In genomic region chr2:91052752-91053151, GRCm38 (mm10) we compare ENCODE assay signal across 8 mouse cellular contexts. TPM values are rescaled to one million over a fixed set of nuclear protein-coding genes. Genes with fewer than 3 reads are reported as not detected.
A peak's percentile ranks its signal among the peaks of the same experiment; 100 is the strongest.
DNase-seq lines count a peak whose midpoint lies in the region; ATAC-seq and TF ChIP-seq lines count a peak whose summit lies in the region.
"Had no signal": no experiment of that assay in that cellular context is flagged by ENCODE, and none has a peak within 500 bp of the region (broad histone marks: within the 10 kb centered on the region; RNA-seq: fewer than 3 reads in every experiment).

No protein-coding gene starts in this region.

- no peak overlapping the region for H3K4me3 ChIP-seq in neural tube, embryonic 12.5 days
- H3K4me3 ChIP-seq in embryonic facial prominence, embryonic 14.5 days (ENCODE audit: low read depth, low read length), result peak overlapping the region; percentile 80
- H3K4me3 ChIP-seq in limb, embryonic 13.5 days, result peak overlapping the region; percentile 89; the same call in 1 of the 2 replicates
- no peak overlapping the region for H3K4me3 ChIP-seq in stomach, postnatal 0 days (ENCODE audit: low read depth, low read length)

- no peaks in the 10 kb centered on the region for H3K9me3 ChIP-seq in neural tube, embryonic 12.5 days
- no peaks in the 10 kb centered on the region for H3K9me3 ChIP-seq in embryonic facial prominence, embryonic 14.5 days (ENCODE audit: control insufficient read depth, low read length)
- H3K9me3 ChIP-seq in limb, embryonic 13.5 days, result no peaks in the 10 kb centered on the region
- no peaks in the 10 kb centered on the region for H3K9me3 ChIP-seq in stomach, postnatal 0 days (ENCODE audit: control insufficient read depth, low read length)

- H3K27ac ChIP-seq in neural tube, embryonic 12.5 days, result no peak overlapping the region
- no peak overlapping the region for H3K27ac ChIP-seq in embryonic facial prominence, embryonic 14.5 days (replicated peaks; ENCODE audit: low read depth, low read length)
- no peak overlapping the region for H3K27ac ChIP-seq in limb, embryonic 13.5 days
- H3K27ac ChIP-seq in stomach, postnatal 0 days (replicated peaks), result no peak overlapping the region

- no peak overlapping the region for H3K9ac ChIP-seq in neural tube, embryonic 12.5 days
- H3K9ac ChIP-seq in embryonic facial prominence, embryonic 14.5 days (ENCODE audit: low read depth, low read length), result no peak overlapping the region
- no peak overlapping the region for H3K9ac ChIP-seq in limb, embryonic 13.5 days
- no peak overlapping the region for H3K9ac ChIP-seq in stomach, postnatal 0 days (ENCODE audit: low read length)

- 74% methylated on average over 2 of the region's 2 CpGs for WGBS in neural tube, embryonic 12.5 days
- 58% methylated on average over 2 of the region's 2 CpGs for WGBS in embryonic facial prominence, embryonic 14.5 days
- WGBS in limb, embryonic 13.5 days, result 55% methylated on average over 2 of the region's 2 CpGs
- WGBS in stomach, postnatal 0 days, result 45% methylated on average over 2 of the region's 2 CpGs

- peaks cover 13% of the 10 kb centered on the region for H3K4me1 ChIP-seq in neural tube, embryonic 12.5 days
- peaks cover 6% of the 10 kb centered on the region; the same call in 1 of the 2 replicates for H3K4me1 ChIP-seq in embryonic facial prominence, embryonic 14.5 days (ENCODE audit: control insufficient read depth, insufficient read depth, low read length)
- H3K4me1 ChIP-seq in limb, embryonic 13.5 days, result peaks cover 11% of the 10 kb centered on the region
- 0 out of 2 replicates have a peak, but pooled peaks cover 5% of the 10 kb centered on the region for H3K4me1 ChIP-seq in stomach, postnatal 0 days (replicated peaks; ENCODE audit: control insufficient read depth, insufficient read depth)

- TF ChIP-seq CTCF in stomach, postnatal 0 days (IDR thresholded peaks at IDR 0.05; ENCODE audit: low read depth), result peak; percentile 47

- no peak for ATAC-seq in neural tube, embryonic 12.5 days (ENCODE audit: low FRiP score, low read depth)
- ATAC-seq in embryonic facial prominence, embryonic 14.5 days (ENCODE audit: low read depth), result no peak
- ATAC-seq in limb, embryonic 13.5 days (ENCODE audit: low FRiP score, low read depth), result no peak
- ATAC-seq in stomach, postnatal 0 days (ENCODE audit: low FRiP score, low TSS enrichment), result no peak

- no peaks in the 10 kb centered on the region for H3K27me3 ChIP-seq in neural tube, embryonic 12.5 days (replicated peaks)
- H3K27me3 ChIP-seq in embryonic facial prominence, embryonic 14.5 days (replicated peaks; ENCODE audit: control insufficient read depth, insufficient read depth, low read length), result no peaks in the 10 kb centered on the region
- no peaks in the 10 kb centered on the region for H3K27me3 ChIP-seq in limb, embryonic 13.5 days
- no peaks in the 10 kb centered on the region for H3K27me3 ChIP-seq in stomach, postnatal 0 days (ENCODE audit: control insufficient read depth, insufficient read depth, low read length)

- no peak for TF ChIP-seq EP300 in stomach, postnatal 0 days (optimal IDR thresholded peaks at IDR 0.05)

- H3K36me3 ChIP-seq in neural tube, embryonic 12.5 days, result peaks cover 24% of the 10 kb centered on the region
- peaks cover 29% of the 10 kb centered on the region for H3K36me3 ChIP-seq in embryonic facial prominence, embryonic 14.5 days (ENCODE audit: control insufficient read depth, insufficient read depth, low read length)
- H3K36me3 ChIP-seq in limb, embryonic 13.5 days, result peaks cover 36% of the 10 kb centered on the region
- H3K36me3 ChIP-seq in stomach, postnatal 0 days (ENCODE audit: control insufficient read depth, insufficient read depth, low read length), result peaks cover 17% of the 10 kb centered on the region

- no peak for DNase-seq in neural tube, embryonic 10.5 days (ENCODE audit: extremely low spot score, low spot score)
- no peak for DNase-seq in embryonic facial prominence, embryonic 14.5 days (ENCODE audit: low spot score)
- DNase-seq in stomach, postnatal 0 days (ENCODE audit: low spot score), result no peak
- no peak for DNase-seq in frontal cortex, postnatal 10 days (ENCODE audit: low spot score in 2 of 2)
- no peak for DNase-seq in right cerebral cortex, adult 18-20 months
- DNase-seq: adrenal gland, postnatal 25 days had no signal

- H3K4me2 ChIP-seq in neural tube, embryonic 12.5 days (replicated peaks), result peak overlapping the region; percentile 91
- peak overlapping the region; percentile 55 for H3K4me2 ChIP-seq in embryonic facial prominence, embryonic 14.5 days (ENCODE audit: low read depth, low read length)
- H3K4me2 ChIP-seq in limb, embryonic 13.5 days (replicated peaks), result peak overlapping the region; percentile 98
- no peak overlapping the region for H3K4me2 ChIP-seq in stomach, postnatal 0 days (replicated peaks; ENCODE audit: low read depth)

RNA-seq across cellular contexts. Expression of gene Psmc3, which starts 1.1 kb away (rescaled TPM):
- polyA plus RNA-seq in neural tube, embryonic 12.5 days (2016; fragmentation: Nextera tagmentation; extraction: Ambion mirVana), result 281 and 296 TPM in 2 replicates
- 309 and 320 TPM in 2 replicates for polyA plus RNA-seq in embryonic facial prominence, embryonic 14.5 days (2014; fragmentation: Nextera tagmentation; extraction: Ambion mirVana)
- polyA plus RNA-seq in limb, embryonic 13.5 days (2015; fragmentation: Nextera tagmentation; extraction: Ambion mirVana), result 316 and 328 TPM in 2 replicates
- 203 and 211 TPM in 2 replicates for polyA plus RNA-seq in stomach, postnatal 0 days (2015; fragmentation: Nextera tagmentation; extraction: Ambion mirVana)

RNA-seq across cellular contexts. Expression of gene Rapsn, which starts 17.3 kb away (rescaled TPM):
- polyA plus RNA-seq in neural tube, embryonic 12.5 days (2016; fragmentation: Nextera tagmentation; extraction: Ambion mirVana), result 3.5 and 4.7 TPM in 2 replicates
- 35.4 and 40.5 TPM in 2 replicates for polyA plus RNA-seq in embryonic facial prominence, embryonic 14.5 days (2014; fragmentation: Nextera tagmentation; extraction: Ambion mirVana)
- 18.3 and 19.2 TPM in 2 replicates for polyA plus RNA-seq in limb, embryonic 13.5 days (2015; fragmentation: Nextera tagmentation; extraction: Ambion mirVana)
- 1.3 and 1.8 TPM in 2 replicates for polyA plus RNA-seq in stomach, postnatal 0 days (2015; fragmentation: Nextera tagmentation; extraction: Ambion mirVana)

RNA-seq across cellular contexts. Expression of gene Slc39a13, which starts 17.5 kb away (rescaled TPM):
- polyA plus RNA-seq in neural tube, embryonic 12.5 days (2016; fragmentation: Nextera tagmentation; extraction: Ambion mirVana), result 30.0 and 30.9 TPM in 2 replicates
- polyA plus RNA-seq in embryonic facial prominence, embryonic 14.5 days (2014; fragmentation: Nextera tagmentation; extraction: Ambion mirVana), result 62.1 and 64.8 TPM in 2 replicates
- polyA plus RNA-seq in limb, embryonic 13.5 days (2015; fragmentation: Nextera tagmentation; extraction: Ambion mirVana), result 59.9 and 67.5 TPM in 2 replicates
- 19.1 and 19.4 TPM in 2 replicates for polyA plus RNA-seq in stomach, postnatal 0 days (2015; fragmentation: Nextera tagmentation; extraction: Ambion mirVana)

RNA-seq across cellular contexts. Expression of gene Spi1, which starts 29.4 kb away (rescaled TPM):
- polyA plus RNA-seq in neural tube, embryonic 12.5 days (2016; fragmentation: Nextera tagmentation; extraction: Ambion mirVana), result 4.0 and 4.6 TPM in 2 replicates
- 10.2 and 10.6 TPM in 2 replicates for polyA plus RNA-seq in embryonic facial prominence, embryonic 14.5 days (2014; fragmentation: Nextera tagmentation; extraction: Ambion mirVana)
- polyA plus RNA-seq in limb, embryonic 13.5 days (2015; fragmentation: Nextera tagmentation; extraction: Ambion mirVana), result 4.6 and 6.0 TPM in 2 replicates
- polyA plus RNA-seq in stomach, postnatal 0 days (2015; fragmentation: Nextera tagmentation; extraction: Ambion mirVana), result 6.4 and 7.0 TPM in 2 replicates

Comparison
In these comparisons a context has a peak if more than half of its experiments do, and no peak if none do; other contexts are left out.
1. H3K4me3 ChIP-seq: peak in embryonic facial prominence, embryonic 14.5 days (single experiment) and limb, embryonic 13.5 days (single experiment); none in neural tube, embryonic 12.5 days (single experiment) and stomach, postnatal 0 days (single experiment).